Mouse (Mus musculus): Measurements from ENCODE around the gene Atg4c. TPM values are rescaled to one million over a fixed set of nuclear protein-coding genes. Genes with fewer than 3 reads are reported as not detected.
A peak's percentile ranks its signal among the peaks of the same experiment; 100 is the strongest.

The Atg4c gene
- total and polyA plus RNA-seq, 3 experiments: not detected

- Histone ChIP-seq H3K4me2 (ENCODE audit: insufficient read depth, low read depth, poor library complexity, severe bottlenecking) (no peak overlapping the region), H3K36me3 (replicated peaks in 1 of 2; ENCODE audit: control insufficient read depth in 1 of 2, insufficient read depth in 1 of 2, low read length in 1 of 2) (no peaks in the 10 kb centered on the region), H3K4me3 (replicated peaks in 1 of 3; ENCODE audit: low read depth in 2 of 3, low read length in 2 of 3, poor library complexity in 1 of 3) (no peak overlapping the region), H3K27ac (ENCODE audit: insufficient read depth, low read depth) (no peak overlapping the region), H3K4me1 (ENCODE audit: control insufficient read depth in 1 of 2, insufficient read depth in 2 of 2) (no peaks in the 10 kb centered on the region), H3K27me3 (replicated peaks) (no peaks in the 10 kb centered on the region), H3K9ac (ENCODE audit: insufficient read depth, low read depth) (no peak overlapping the region), H3K9me3 (replicated peaks; ENCODE audit: low read length) (peaks cover 70% of the 10 kb centered on the region), H3K79me2 (replicated peaks; ENCODE audit: control insufficient read depth, extremely low read depth, insufficient read depth, poor library complexity, severe bottlenecking) (no peaks in the 10 kb centered on the region)
- peak in 1 of 2 experiments; percentile 28; a peak in 2 of 4 replicates for TF ChIP-seq CTCF (conservative IDR thresholded peaks at IDR 0.05 in 1 of 2, IDR thresholded peaks at IDR 0.05 in 1 of 2; ENCODE audit: low read depth in 2 of 2, low read length in 2 of 2)
- no peak for TF ChIP-seq SMC3 (IDR thresholded peaks at IDR 0.05; ENCODE audit: low read depth, low read length)
- no peak for DNase-seq (ENCODE audit: extremely low read depth)
- in situ Hi-C loops (cut with MboI; ENCODE audit: low pct_ligation_motif_present, low pct_unique_long_range_greater_than_20kb, low sequenced_read_pairs) (no loop called here), dilution Hi-C loops (cut with MboI; ENCODE audit: extremely low pct_ligation_motif_present, extremely low pct_unique_long_range_greater_than_20kb, low sequenced_read_pairs) (no loop called here)
Observed at GRCm38 (mm10) chr4:99298676-99299075, 104.9 kb downstream of the Atg4c start.

DNA sequence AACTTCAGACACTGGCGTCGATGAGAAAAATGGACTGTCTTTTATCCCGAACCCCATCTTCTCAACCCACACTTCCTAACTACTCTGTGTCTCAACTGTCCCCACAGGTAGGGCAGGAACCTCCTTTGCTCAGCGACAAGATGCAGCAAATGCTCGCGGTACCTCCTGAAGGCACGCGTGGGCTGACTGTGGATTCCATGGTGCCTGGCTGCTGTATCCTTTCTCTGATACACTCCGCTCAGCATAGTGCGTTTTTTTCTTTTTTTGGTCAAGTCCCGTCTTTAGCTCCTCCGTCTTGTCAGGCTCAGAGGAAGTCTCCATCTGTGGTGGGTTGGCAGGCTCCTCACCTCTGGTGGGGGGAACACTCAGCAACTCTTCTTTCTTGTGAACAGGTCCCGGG, 111.1 kb downstream of the Atg4c start:
- Histone ChIP-seq H3K9ac (ENCODE audit: insufficient read depth, low read depth) (no peak overlapping the region), H3K4me1 (ENCODE audit: control insufficient read depth in 1 of 2, insufficient read depth in 2 of 2) (no peaks in the 10 kb centered on the region), H3K36me3 (replicated peaks in 1 of 2; ENCODE audit: control insufficient read depth in 1 of 2, insufficient read depth in 1 of 2, low read length in 1 of 2) (no peaks in the 10 kb centered on the region), H3K4me2 (ENCODE audit: insufficient read depth, low read depth, poor library complexity, severe bottlenecking) (no peak overlapping the region), H3K79me2 (replicated peaks; ENCODE audit: control insufficient read depth, extremely low read depth, insufficient read depth, poor library complexity, severe bottlenecking) (no peaks in the 10 kb centered on the region), H3K27ac (ENCODE audit: insufficient read depth, low read depth) (no peak overlapping the region), H3K4me3 (replicated peaks in 1 of 3; ENCODE audit: low read depth in 2 of 3, low read length in 2 of 3, poor library complexity in 1 of 3) (no peak overlapping the region), H3K9me3 (replicated peaks; ENCODE audit: low read length) (peaks cover 79% of the 10 kb centered on the region), H3K27me3 (replicated peaks) (no peaks in the 10 kb centered on the region)
- TF ChIP-seq ZKSCAN1 (IDR thresholded peaks at IDR 0.05; ENCODE audit: borderline replicate concordance, low read depth, low read length) (no peak), MXI1 (IDR thresholded peaks at IDR 0.05; ENCODE audit: low read depth, low read length) (no peak), ZMIZ1 (IDR thresholded peaks at IDR 0.05; ENCODE audit: low read depth, low read length) (no peak), JUND (conservative IDR thresholded peaks at IDR 0.05; ENCODE audit: low read depth, low read length) (no peak), RAD21 (IDR thresholded peaks at IDR 0.05; ENCODE audit: low read depth, low read length) (no peak), MAX (IDR thresholded peaks at IDR 0.05; ENCODE audit: low read length) (no peak), NRF1 (IDR thresholded peaks at IDR 0.05; ENCODE audit: low read depth, low read length) (no peak), USF2 (conservative IDR thresholded peaks at IDR 0.05; ENCODE audit: low read depth, low read length) (no peak), NELFE (IDR thresholded peaks at IDR 0.05; ENCODE audit: low read depth, low read length) (no peak), CTCF (conservative IDR thresholded peaks at IDR 0.05 in 1 of 2, IDR thresholded peaks at IDR 0.05 in 1 of 2; ENCODE audit: low read depth in 2 of 2, low read length in 2 of 2) (no peak), USF1 (IDR thresholded peaks at IDR 0.05; ENCODE audit: low read depth, low read length) (no peak), UBTF (IDR thresholded peaks at IDR 0.05; ENCODE audit: low read depth, low read length) (no peak), ZC3H11A (IDR thresholded peaks at IDR 0.05; ENCODE audit: low read depth, low read length) (no peak)
- DNase-seq (ENCODE audit: extremely low read depth): no peak
- dilution Hi-C loops (cut with MboI; ENCODE audit: extremely low pct_ligation_motif_present, extremely low pct_unique_long_range_greater_than_20kb, low sequenced_read_pairs) (no loop called here), in situ Hi-C loops (cut with MboI; ENCODE audit: low pct_ligation_motif_present, low pct_unique_long_range_greater_than_20kb, low sequenced_read_pairs) (no loop called here)

Other genes starting within 250 kb of the Atg4c start
- gene Angptl3, start 163.0 kb upstream of the Atg4c start, total RNA-seq (2012; rRNA removed): not detected in 2 replicates
- gene Angptl3, start 163.0 kb upstream of the Atg4c start, total RNA-seq (2014; rRNA removed): not detected in 2 replicates
- not detected in 2 replicates for gene Angptl3, start 163.0 kb upstream of the Atg4c start, polyA plus RNA-seq (2012; ENCODE audit: insufficient read length, low read depth)
- gene Dock7, start 73.0 kb upstream of the Atg4c start, total RNA-seq (2012; rRNA removed): 0.04 and 0.30 TPM in 2 replicates
- gene Dock7, start 73.0 kb upstream of the Atg4c start, total RNA-seq (2014; rRNA removed): not detected in 2 replicates
- gene Dock7, start 73.0 kb upstream of the Atg4c start, polyA plus RNA-seq (2012; ENCODE audit: insufficient read length, low read depth): not detected in 2 replicates
- gene Gm12689, start 102.0 kb downstream of the Atg4c start, total RNA-seq (2012; rRNA removed): not detected in 2 replicates
- not detected in 2 replicates for gene Gm12689, start 102.0 kb downstream of the Atg4c start, total RNA-seq (2014; rRNA removed)
- not detected in 2 replicates for gene Gm12689, start 102.0 kb downstream of the Atg4c start, polyA plus RNA-seq (2012; ENCODE audit: insufficient read length, low read depth)